Comparison of ENCODE assay signal across 16 mouse cellular contexts in genomic region chr8:128435749-128436148, GRCm38 (mm10).
"Had no signal": no experiment of that assay in that cellular context is flagged by ENCODE, and none has a peak within 500 bp of the region (broad histone marks: within the 10 kb centered on the region; RNA-seq: fewer than 3 reads in every experiment).

No protein-coding gene starts in this region.

- H3K4me1 ChIP-seq: liver, embryonic 13.5 days; lung, embryonic 15.5 days; neural tube, embryonic 12.5 days had no signal

- H3K27me3 ChIP-seq: limb, embryonic 12.5 days; liver, embryonic 13.5 days; lung, embryonic 15.5 days; midbrain, embryonic 15.5 days; neural tube, embryonic 12.5 days had no signal

- ATAC-seq: liver, postnatal 0 days; midbrain, embryonic 15.5 days had no signal

- H3K4me2 ChIP-seq: limb, embryonic 12.5 days; liver, embryonic 13.5 days; lung, embryonic 15.5 days; midbrain, embryonic 11.5 days; midbrain, embryonic 15.5 days; neural tube, embryonic 12.5 days had no signal

- H3K27ac ChIP-seq: limb, embryonic 12.5 days; liver, embryonic 13.5 days; midbrain, embryonic 15.5 days; neural tube, embryonic 12.5 days had no signal

- H3K9me3 ChIP-seq: limb, embryonic 12.5 days; liver, embryonic 13.5 days; lung, embryonic 15.5 days; midbrain, embryonic 15.5 days; neural tube, embryonic 12.5 days had no signal

- DNase-seq: kidney, postnatal 10 days; kidney, postnatal 4 days; liver; liver, embryonic 13.5 days; liver, postnatal 0 days; lung, postnatal 14 days; retina, postnatal 1 day; right cerebral cortex, postnatal 4 days; spleen, adult 18-20 months; thymus, adult 18-20 months; thymus, postnatal 14 days had no signal

- H3K4me3 ChIP-seq: limb, embryonic 12.5 days; liver, embryonic 13.5 days; lung, embryonic 15.5 days; midbrain, embryonic 15.5 days; neural tube, embryonic 12.5 days had no signal

- H3K9ac ChIP-seq: limb, embryonic 12.5 days; liver, embryonic 13.5 days; liver, postnatal 0 days; lung, embryonic 15.5 days; midbrain, embryonic 15.5 days; neural tube, embryonic 12.5 days had no signal
